Mouse (Mus musculus): ENCODE data around the gene 1700016D06Rik.

- TF ChIP-seq GATA1 (IDR thresholded peaks at IDR 0.05; ENCODE audit: low read length) = no peak
- no peak for TF ChIP-seq TAL1 (IDR thresholded peaks at IDR 0.05; ENCODE audit: low read length)
These were observed 9.6 kb upstream of the 1700016D06Rik start for GRCm38 (mm10) chr8:11710415-11710814.
